Mouse (Mus musculus) hematopoietic stem cell, adult 5-6 weeks (primary cell): ENCODE results near the gene Setd7. TPM values are rescaled to one million over a fixed set of nuclear protein-coding genes. Genes with fewer than 3 reads are reported as not detected.
A peak's percentile ranks its signal among the peaks of the same experiment; 100 is the strongest.

ENCODE experiments used
- ATAC-seq, 2 experiments: fragments of 125-278 bp in 1 of 2; replicated peaks in 1 of 2; 2 replicates each; pipeline ENCODE4 v1.8.0; 2016 to 2017; ENCODE audit warnings: inconsistent platforms in 2 of 2, mild to moderate bottlenecking in 2 of 2, moderate number of reproducible peaks in 2 of 2, low read depth in 1 of 2, moderate TSS enrichment in 1 of 2; ENCODE audit not compliant: low FRiP score in 2 of 2, poor library complexity in 2 of 2, severe bottlenecking in 2 of 2, insufficient read depth in 1 of 2, low TSS enrichment in 1 of 2
- total RNA-seq: library from RNA; stranded (forward); fragments of 172-1452, 232-1000 nt; gene quantifications from 2 replicates; pipeline ENCODE4 v1.2.3, GENCODE M21; 2017

Setd7 gene
- total RNA-seq, 1 experiment from 2014 or later: 47.3 TPM

DNA sequence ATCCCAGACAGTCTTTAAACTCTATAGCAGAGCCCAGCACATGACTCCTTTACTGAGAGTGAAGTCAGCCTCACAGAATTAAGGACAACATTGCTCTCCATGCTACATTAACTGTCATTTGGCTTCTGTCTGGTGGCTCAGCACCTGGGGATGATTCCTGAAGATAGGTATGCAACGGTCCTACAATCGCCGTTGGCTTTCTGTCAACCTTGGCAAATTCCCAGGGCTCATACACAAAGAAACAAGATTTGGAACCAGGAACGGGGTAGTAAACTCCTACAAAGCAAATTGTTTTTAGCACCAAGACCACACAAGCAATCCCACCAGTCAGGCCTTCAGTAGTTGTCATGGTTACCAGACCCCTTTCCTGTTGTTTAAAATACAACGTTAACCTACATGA, 27.1 kb downstream of the Setd7 start:
- ATAC-seq: no peak

DNA sequence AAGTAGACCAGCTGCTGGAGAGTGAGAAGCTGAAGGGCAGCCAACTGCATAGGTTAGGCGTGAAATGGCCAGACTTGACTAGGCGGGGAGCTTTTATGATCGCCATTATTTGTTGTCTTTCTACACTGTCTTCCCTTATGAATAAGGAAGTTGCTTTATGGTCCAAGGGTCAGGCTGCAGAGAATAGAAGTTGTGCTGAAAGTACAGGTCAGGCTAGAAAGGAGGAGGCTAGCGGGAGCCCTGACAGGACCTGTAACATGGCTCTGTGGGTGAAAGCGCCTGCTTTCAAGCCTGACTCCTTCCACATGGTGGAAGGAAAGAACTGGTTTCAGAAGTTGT, 28.4 kb downstream of the Setd7 start:
- no peak for ATAC-seq

DNA sequence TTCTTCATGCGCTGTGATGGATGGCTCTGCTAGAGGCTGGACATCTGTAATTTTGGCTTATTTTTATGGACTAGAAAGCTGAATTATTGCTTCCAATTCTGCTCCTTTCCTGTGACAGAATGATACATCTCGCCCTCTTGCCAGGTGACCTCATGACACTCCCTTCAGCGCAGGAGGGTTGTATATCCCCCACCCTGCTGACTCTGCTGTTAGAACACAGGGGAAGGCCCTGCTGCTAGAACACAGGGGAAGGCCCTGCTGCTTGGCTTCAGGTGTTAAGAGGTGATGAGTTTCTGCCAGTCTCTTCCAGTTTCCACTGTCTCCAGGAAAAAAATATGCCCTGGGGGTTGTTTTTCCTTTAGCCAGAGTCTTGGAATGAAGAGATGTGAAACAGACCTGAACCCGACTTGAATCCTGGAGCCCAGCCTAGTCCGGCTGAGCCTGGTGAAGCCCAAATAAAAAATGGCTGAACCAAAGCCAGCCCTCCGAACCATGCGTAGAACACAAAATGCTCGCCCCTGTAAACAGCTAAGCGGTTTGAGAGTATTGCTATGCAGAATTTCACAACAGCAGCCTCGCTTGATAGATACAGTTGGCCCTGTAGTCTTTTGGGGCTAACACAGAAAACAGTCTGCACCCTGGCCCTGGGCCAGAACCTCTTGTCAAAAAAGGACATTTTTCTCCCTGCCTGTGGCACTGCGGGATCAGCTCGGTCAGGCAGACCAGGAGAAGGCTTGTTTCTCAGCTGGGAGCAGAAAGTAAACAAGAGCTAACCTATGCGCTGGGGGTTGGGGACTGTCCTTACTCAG, 29.0 kb downstream of the Setd7 start:
- no peak for ATAC-seq

DNA sequence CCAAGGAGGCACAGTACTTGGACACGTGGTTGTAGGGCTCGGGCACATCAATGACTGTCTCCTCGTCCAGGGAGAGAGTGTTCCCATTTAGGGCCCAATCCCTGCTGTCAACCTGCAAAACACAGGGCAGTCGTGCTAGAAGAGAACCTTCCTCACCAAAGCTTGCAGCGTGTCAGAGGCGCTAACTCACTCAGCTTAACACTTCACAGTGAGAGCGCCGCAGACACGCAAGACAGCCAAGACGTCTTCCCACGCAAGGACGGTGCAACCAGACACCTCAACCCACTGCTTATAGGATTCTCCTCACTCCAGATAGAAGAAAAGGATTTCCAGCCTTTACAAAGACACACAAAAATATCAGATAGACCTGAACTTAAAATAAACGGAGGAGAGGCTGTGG, 33.8 kb downstream of the Setd7 start:
- no peak for ATAC-seq

GRCm38 (mm10) chr3:51525186-51525785, 35.4 kb downstream of the Setd7 start:
- no peak for ATAC-seq

GRCm38 (mm10) chr3:51521262-51521661, 39.4 kb downstream of the Setd7 start:
- no peak for ATAC-seq

DNA sequence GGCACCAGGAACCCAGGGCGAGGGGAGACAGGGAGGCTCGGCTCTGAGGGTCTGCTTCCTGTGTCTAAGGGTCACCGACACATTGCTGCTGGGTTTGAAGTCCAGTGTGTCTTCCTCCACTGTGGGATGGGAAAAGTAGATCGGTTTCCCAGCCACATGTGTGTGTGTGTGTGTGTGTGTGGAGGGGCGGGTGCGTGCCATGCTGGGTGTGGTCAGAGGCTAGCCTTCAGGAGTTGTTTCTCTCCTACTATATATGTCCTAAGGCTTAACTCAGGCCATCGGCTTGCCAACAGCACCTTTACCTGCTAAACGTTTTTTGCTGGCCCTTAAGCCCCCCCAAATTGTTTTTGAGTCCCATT, 41.9 kb downstream of the Setd7 start:
- ATAC-seq: peak; percentile 6 to 8; a peak in 1 of 4 replicates

DNA sequence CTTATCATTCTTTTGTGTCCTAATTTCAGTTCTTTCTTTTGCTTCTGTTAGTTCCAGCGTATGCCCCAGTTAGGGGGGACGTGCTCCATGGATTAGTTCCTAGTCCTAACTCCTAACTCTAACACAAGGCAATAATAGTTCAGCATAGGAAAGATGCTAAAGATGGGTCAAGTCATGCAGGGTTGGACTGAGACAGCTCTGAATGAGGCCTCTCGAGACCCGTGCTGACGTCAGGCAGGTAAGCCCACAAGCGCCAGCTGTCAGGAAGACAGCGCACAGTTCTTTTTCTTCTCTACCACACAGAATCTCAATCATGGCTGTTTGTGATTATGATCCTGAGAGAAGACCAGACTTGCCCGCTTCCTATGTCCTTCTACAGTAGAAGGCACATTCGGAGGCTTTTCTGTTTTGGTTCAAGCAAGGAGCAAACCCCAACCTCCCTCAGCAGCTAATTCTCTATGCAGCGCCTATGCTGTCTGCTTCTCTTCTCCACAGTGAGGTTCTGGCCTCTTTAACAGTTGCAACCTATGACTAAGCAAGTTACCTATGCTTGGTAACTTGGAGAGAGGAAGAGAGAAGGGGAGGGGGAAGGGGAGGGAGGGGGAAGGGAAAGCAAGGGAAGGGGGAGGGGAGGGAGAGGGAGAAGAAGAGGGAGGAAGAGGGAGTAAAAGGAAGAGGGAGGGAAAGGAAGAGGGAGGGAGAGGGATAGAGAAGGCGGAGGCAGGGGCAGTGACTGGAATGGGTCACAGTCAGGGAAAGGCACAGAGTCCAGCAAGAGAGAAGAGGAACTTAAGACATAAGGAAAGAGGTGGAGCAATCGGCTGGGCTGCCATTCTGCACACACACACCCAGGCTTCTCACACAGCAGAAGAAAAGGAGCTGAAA, 42.6 kb downstream of the Setd7 start:
- ATAC-seq: peak; percentile 82 to 90

GRCm38 (mm10) chr3:51517467-51517866, 43.2 kb downstream of the Setd7 start:
- ATAC-seq: no peak

DNA sequence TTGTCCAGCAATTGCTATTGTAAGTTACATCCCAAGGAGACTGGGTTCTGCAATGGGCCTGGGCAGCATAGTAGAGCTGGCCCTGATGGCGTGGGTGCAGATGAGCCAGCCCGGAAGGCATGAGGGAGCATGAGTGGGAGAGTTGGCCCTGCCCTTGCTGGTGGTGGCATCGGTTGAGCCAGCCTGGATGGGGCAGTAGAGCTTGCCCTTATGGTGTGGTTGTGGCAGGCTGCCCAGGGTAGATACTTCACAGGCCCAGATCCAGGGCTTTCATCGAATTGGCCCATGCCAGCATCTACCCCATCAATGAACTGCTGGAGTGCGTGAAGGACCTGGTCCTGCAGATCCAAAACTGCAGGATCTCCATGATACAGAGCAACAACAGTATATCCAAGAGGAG, 48.7 kb downstream of the Setd7 start:
- ATAC-seq: no peak

DNA sequence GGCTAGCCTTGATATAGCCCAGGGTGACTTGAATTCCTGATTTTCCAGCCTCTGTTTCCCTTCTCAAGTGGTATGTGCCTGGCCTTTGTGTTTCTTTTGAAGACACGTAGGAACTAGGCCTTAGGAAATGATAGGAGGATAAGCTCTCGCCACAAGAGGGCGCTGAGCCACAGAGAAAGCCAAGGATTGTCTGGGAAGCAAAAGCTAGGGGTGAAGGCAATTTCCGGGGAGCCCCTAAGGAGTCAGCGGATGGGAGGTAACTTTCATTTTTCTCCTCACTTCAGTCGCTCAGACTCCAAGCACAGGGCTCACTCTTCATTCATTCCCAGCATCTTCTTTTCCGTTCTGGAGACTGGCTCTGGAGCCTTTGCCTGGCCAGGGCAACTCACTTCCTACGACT, 49.8 kb downstream of the Setd7 start:
- peak; percentile 67 to 79; a peak in 3 of 4 replicates for ATAC-seq

DNA sequence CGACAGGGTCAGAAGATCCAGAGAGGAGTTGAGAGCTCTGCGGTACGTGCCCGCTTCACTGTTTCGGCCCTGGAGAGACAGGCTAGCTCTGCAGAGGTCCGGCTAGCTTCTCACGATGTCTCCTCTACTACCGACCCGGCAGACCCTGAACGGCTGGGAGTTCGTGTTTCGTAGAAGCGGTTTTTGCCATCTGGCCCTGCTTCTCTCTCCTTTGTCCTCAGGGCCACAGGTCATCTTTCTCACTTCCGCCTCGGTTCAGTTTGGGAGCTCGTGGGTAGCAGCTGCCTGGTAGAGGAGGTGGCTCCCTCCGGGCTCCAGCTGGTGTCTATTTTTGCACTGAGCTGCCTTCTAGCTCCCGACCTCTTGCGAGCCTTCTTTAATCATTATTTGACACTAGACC, 55.2 kb downstream of the Setd7 start:
- ATAC-seq: no peak

DNA sequence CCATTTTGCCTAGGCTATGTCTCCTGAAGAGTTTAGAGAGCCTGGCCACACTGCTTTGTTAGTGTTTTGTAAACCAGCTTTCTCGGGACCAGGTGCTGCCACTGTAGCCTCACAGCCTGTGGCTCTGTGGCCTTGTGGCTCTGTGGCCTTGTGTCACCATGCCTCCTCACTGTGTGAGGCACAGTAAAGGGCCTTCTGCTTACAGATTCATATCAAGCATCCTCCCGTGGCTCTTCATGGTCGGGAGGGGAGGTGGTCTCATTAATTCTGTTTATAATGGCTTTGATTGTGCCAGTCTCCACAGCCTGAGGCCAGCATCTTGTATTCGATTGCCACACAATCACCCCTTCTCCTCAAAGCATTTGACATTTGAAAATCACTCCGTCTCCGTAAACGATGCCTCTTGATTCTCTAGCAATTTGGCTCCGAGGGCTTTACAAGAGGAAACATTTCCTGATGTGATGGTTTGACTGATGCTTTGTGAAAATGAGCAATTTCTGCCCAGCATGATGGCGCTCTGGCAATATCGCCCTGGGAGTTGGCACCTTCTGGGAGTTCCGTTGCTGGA, 56.2 kb downstream of the Setd7 start:
- ATAC-seq: no peak

- ATAC-seq: no peak
These were observed 60.8 kb downstream of the Setd7 start for GRCm38 (mm10) chr3:51499876-51500275.

DNA sequence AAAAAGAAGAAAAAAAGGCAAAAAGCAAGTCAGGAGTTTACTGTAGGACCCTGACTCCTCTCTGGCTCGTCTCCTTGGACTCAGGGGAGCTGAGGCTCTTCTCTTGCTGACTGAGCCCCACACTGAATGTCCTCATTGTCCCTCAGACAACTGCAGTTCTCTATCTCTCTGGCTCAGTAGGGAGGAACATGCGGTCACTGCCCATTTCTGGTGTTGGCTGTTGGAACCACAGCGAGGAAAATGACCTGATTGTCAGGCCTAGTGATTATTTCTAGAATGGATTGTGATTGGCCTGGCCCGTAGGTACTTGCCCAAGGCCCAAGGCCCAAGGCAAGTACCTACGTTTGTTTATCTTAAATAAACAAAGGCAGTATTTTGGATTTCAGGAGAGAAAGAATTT, 62.0 kb downstream of the Setd7 start:
- ATAC-seq: no peak

DNA sequence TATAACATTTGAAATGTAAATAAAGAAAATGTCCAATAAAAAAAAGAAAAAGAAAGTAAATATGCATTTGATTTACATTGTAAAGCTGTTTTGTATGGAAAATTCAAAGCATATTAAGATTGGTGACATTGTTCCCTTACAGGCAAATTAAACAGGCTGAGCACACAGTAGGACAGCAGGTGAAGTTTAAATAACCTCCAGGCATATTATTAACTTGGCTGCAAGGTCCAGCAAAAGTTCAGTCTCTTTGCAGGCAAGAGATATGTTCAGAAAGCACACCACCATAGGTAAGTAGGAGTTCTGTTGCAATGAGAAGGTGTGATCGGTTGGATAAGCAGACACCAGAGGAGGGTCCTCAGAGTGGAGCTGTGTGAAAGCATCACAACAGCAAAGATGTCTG, 62.7 kb downstream of the Setd7 start:
- ATAC-seq: no peak

GRCm38 (mm10) chr3:51495646-51496045, 65.0 kb downstream of the Setd7 start:
- no peak for ATAC-seq

DNA sequence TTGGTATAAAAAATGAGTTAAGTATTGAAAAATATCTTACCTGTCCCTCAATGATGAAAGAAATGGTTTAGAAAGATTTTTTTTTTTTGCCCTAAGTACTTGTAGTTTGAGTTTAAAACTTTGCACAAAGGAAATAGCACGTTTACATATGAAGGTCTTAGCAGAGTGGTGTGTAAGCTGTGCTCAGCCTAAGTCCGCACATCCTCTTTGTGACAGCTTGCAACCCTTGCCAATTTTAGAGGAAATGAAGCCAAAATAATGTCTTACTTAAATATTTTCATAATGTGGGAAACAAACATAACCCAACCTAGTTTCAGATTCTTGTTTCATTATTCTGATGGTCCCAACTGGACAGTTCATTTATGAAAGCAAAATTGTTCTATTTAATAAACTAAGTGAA, 66.2 kb downstream of the Setd7 start:
- no peak for ATAC-seq
